Mouse (Mus musculus) ES-E14 (cell line): Measurements from ENCODE around the gene Pccb.

Experiments used
- MAFK ChIP-seq: IDR thresholded peaks from 2 replicates; pipeline ENCODE4 v1.6.1; 2014; ENCODE audit warnings: mild to moderate bottlenecking, low read depth, low read length, inconsistent platforms; ENCODE audit not compliant: insufficient read depth
- ZNF384 ChIP-seq: IDR thresholded peaks from 2 replicates; pipeline ENCODE4 v1.6.1; 2012; ENCODE audit warnings: low read depth, low read length, inconsistent platforms

DNA sequence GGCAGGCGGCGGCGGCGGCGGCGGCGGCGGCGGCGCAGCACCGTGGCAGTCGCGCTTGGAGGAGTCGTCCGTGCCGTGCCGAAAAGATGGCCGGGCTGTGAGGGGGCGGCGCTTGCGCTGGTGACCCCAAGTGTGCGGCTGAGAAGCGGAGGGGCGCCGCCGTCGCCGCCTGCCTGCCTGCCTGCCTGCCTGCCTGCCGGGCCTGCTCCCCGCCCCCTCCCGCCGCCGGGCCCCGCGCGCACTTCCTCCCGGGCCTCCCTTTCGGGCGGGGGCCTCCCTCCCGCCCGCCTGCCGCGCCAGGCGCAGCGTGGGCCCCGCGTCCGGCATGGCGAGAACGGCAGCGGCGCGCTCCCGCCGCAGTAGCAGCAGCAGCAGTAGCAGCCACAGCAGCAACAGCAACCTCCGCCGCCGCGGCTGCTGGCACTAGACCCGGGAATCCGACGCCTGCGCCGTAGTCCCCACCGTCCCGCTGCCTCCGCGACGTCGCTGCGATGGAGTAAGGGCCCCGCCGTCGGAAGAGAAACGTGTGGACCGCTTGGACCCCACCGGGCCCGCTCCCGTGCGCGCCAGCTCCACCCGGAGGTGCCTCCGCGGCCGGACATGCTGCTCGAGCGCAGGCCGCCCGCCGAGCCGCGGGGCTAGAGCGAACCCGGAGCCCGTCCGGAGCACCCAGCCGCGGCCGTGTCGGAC lies 39.8 kb upstream of the Pccb start:
- TF ChIP-seq MAFK = no peak
- TF ChIP-seq ZNF384 = no peak
